Mouse (Mus musculus) yolk sac, embryonic 10.5 days (tissue): ENCODE measurements around the gene Thsd4.

ENCODE experiments used
- DNase-seq: peaks from one replicate; pipeline ENCODE4 v3.0.0-alpha.2; 2017; ENCODE audit warnings: low spot score

Gene Thsd4

GRCm38 (mm10) chr9:60264586-60265325 lies 257.1 kb downstream of the Thsd4 start:
- DNase-seq, result no peak

GRCm38 (mm10) chr9:60262515-60263140 lies 259.2 kb downstream of the Thsd4 start:
- DNase-seq, result no peak

- DNase-seq, result no peak
These were observed 262.2 kb downstream of the Thsd4 start for GRCm38 (mm10) chr9:60259626-60260025.

GRCm38 (mm10) chr9:60251765-60252164 lies 270.1 kb downstream of the Thsd4 start:
- no peak for DNase-seq

GRCm38 (mm10) chr9:60250403-60250802 lies 271.4 kb downstream of the Thsd4 start:
- DNase-seq, result no peak

- DNase-seq, result no peak
These were observed 273.8 kb downstream of the Thsd4 start for GRCm38 (mm10) chr9:60247998-60248397.

GRCm38 (mm10) chr9:60244943-60245342 lies 276.9 kb downstream of the Thsd4 start:
- DNase-seq, result peak; percentile 46

GRCm38 (mm10) chr9:60243503-60243902 lies 278.3 kb downstream of the Thsd4 start:
- DNase-seq, result no peak

- DNase-seq, result peak; percentile 26
These were observed 284.2 kb downstream of the Thsd4 start for GRCm38 (mm10) chr9:60237667-60238066.

GRCm38 (mm10) chr9:60236155-60236554 lies 285.7 kb downstream of the Thsd4 start:
- DNase-seq, result no peak

- DNase-seq, result peak; percentile 60
These were observed 287.4 kb downstream of the Thsd4 start for GRCm38 (mm10) chr9:60234233-60235115.

- DNase-seq, result no peak
These were observed 289.6 kb downstream of the Thsd4 start for GRCm38 (mm10) chr9:60231981-60232881.

GRCm38 (mm10) chr9:60229496-60229895 lies 292.4 kb downstream of the Thsd4 start:
- no peak for DNase-seq

GRCm38 (mm10) chr9:60227727-60228126 lies 294.1 kb downstream of the Thsd4 start:
- no peak for DNase-seq

- DNase-seq, result no peak
These were observed 295.2 kb downstream of the Thsd4 start for GRCm38 (mm10) chr9:60226679-60227078.

- DNase-seq, result no peak
These were observed 295.7 kb downstream of the Thsd4 start for GRCm38 (mm10) chr9:60226155-60226554.

GRCm38 (mm10) chr9:60225453-60225852 lies 296.4 kb downstream of the Thsd4 start:
- DNase-seq, result no peak

GRCm38 (mm10) chr9:60224039-60224695 lies 297.7 kb downstream of the Thsd4 start:
- DNase-seq, result no peak

- no peak for DNase-seq
These were observed 301.4 kb downstream of the Thsd4 start for GRCm38 (mm10) chr9:60220431-60220830.

GRCm38 (mm10) chr9:60218396-60218795 lies 303.4 kb downstream of the Thsd4 start:
- DNase-seq, result no peak

GRCm38 (mm10) chr9:60216029-60216428 lies 305.8 kb downstream of the Thsd4 start:
- DNase-seq, result no peak
